Mouse (Mus musculus): Measurements from ENCODE around the gene Wdr64. TPM values are rescaled to one million over a fixed set of nuclear protein-coding genes. Genes with fewer than 3 reads are reported as not detected.

Wdr64 gene
- polyA plus RNA-seq, 1 experiment from 2014 or later, result not detected

GRCm38 (mm10) chr1:175675116-175675515 is 23.3 kb upstream of the Wdr64 start:
- WGBS, result 79% methylated on average over 6 of the region's 6 CpGs
- no peak for ATAC-seq (replicated peaks; ENCODE audit: low FRiP score)

GRCm38 (mm10) chr1:175677459-175677858 is 20.9 kb upstream of the Wdr64 start:
- H3K36me3 ChIP-seq (ENCODE audit: control insufficient read depth, insufficient read depth, low read length), result no peaks in the 10 kb centered on the region
- WGBS, result 73% methylated on average over 6 of the region's 6 CpGs
- H3K4me3 ChIP-seq (ENCODE audit: low read depth, low read length), result no peak overlapping the region
- ATAC-seq (replicated peaks; ENCODE audit: low FRiP score) (no peak), DNase-seq (ENCODE audit: low spot score) (no peak)
- no peaks in the 10 kb centered on the region for H3K9me3 ChIP-seq (ENCODE audit: control insufficient read depth, low read length)
- H3K27ac ChIP-seq (ENCODE audit: low read depth, low read length), result no peak overlapping the region
- H3K4me2 ChIP-seq, result no peak overlapping the region
- H3K4me1 ChIP-seq (replicated peaks; ENCODE audit: control insufficient read depth, insufficient read depth, low read length), result no peaks in the 10 kb centered on the region
- H3K27me3 ChIP-seq (replicated peaks; ENCODE audit: control insufficient read depth, insufficient read depth, low read length), result no peaks in the 10 kb centered on the region
- H3K9ac ChIP-seq (ENCODE audit: low read depth, low read length), result no peak overlapping the region

More at GRCm38 (mm10) chr1:175675116-175675515, 23.3 kb upstream of the Wdr64 start:
- no peaks in the 10 kb centered on the region for H3K36me3 ChIP-seq (ENCODE audit: control insufficient read depth, insufficient read depth, low read length)
- H3K4me2 ChIP-seq, result no peak overlapping the region
- H3K4me3 ChIP-seq (ENCODE audit: low read depth, low read length), result no peak overlapping the region
- DNase-seq (ENCODE audit: low spot score), result no peak
- H3K27ac ChIP-seq (ENCODE audit: low read depth, low read length), result no peak overlapping the region
- no peaks in the 10 kb centered on the region for H3K27me3 ChIP-seq (replicated peaks; ENCODE audit: control insufficient read depth, insufficient read depth, low read length)
- H3K4me1 ChIP-seq (replicated peaks; ENCODE audit: control insufficient read depth, insufficient read depth, low read length), result no peaks in the 10 kb centered on the region
- H3K9ac ChIP-seq (ENCODE audit: low read depth, low read length), result no peak overlapping the region
- H3K9me3 ChIP-seq (ENCODE audit: control insufficient read depth, low read length), result no peaks in the 10 kb centered on the region

GRCm38 (mm10) chr1:175680995-175681394 is 17.4 kb upstream of the Wdr64 start:
- H3K27me3 ChIP-seq (replicated peaks; ENCODE audit: control insufficient read depth, insufficient read depth, low read length), result no peaks in the 10 kb centered on the region
- 80% methylated on average over 6 of the region's 6 CpGs for WGBS
- no peak overlapping the region for H3K27ac ChIP-seq (ENCODE audit: low read depth, low read length)
- H3K9ac ChIP-seq (ENCODE audit: low read depth, low read length), result no peak overlapping the region
- no peak overlapping the region for H3K4me3 ChIP-seq (ENCODE audit: low read depth, low read length)
- no peak overlapping the region for H3K4me2 ChIP-seq
- ATAC-seq (replicated peaks; ENCODE audit: low FRiP score) (no peak), DNase-seq (ENCODE audit: low spot score) (no peak)
- H3K4me1 ChIP-seq (replicated peaks; ENCODE audit: control insufficient read depth, insufficient read depth, low read length), result no peaks in the 10 kb centered on the region
- no peaks in the 10 kb centered on the region for H3K36me3 ChIP-seq (ENCODE audit: control insufficient read depth, insufficient read depth, low read length)
- H3K9me3 ChIP-seq (ENCODE audit: control insufficient read depth, low read length), result no peaks in the 10 kb centered on the region

- peaks cover 2% of the 10 kb centered on the region; the same call in 1 of the 2 replicates for H3K4me1 ChIP-seq (replicated peaks; ENCODE audit: control insufficient read depth, insufficient read depth, low read length)
- peak overlapping the region; percentile 86 for H3K4me2 ChIP-seq
- no peaks in the 10 kb centered on the region for H3K36me3 ChIP-seq (ENCODE audit: control insufficient read depth, insufficient read depth, low read length)
- H3K4me3 ChIP-seq (ENCODE audit: low read depth, low read length), result peak overlapping the region; percentile 73
- no peak for DNase-seq (ENCODE audit: low spot score)
- H3K27me3 ChIP-seq (replicated peaks; ENCODE audit: control insufficient read depth, insufficient read depth, low read length), result no peaks in the 10 kb centered on the region
- ATAC-seq (replicated peaks; ENCODE audit: low FRiP score), result peak; percentile 1; the same call in 1 of the 2 replicates
- peak overlapping the region; percentile 63 for H3K27ac ChIP-seq (ENCODE audit: low read depth, low read length)
- 1% methylated on average over 22 of the region's 22 CpGs for WGBS
- H3K9ac ChIP-seq (ENCODE audit: low read depth, low read length), result peak overlapping the region; percentile 75
- H3K9me3 ChIP-seq (ENCODE audit: control insufficient read depth, low read length), result no peaks in the 10 kb centered on the region
Observed at GRCm38 (mm10) chr1:175691686-175692245, 6.6 kb upstream of the Wdr64 start.

- H3K9me3 ChIP-seq (ENCODE audit: control insufficient read depth, low read length), result no peaks in the 10 kb centered on the region
- peak within 1 kb of the TSS; percentile 73 for H3K4me3 ChIP-seq (ENCODE audit: low read depth, low read length)
- H3K4me2 ChIP-seq, result peak within 1 kb of the TSS; percentile 86
- H3K27me3 ChIP-seq (replicated peaks; ENCODE audit: control insufficient read depth, insufficient read depth, low read length), result no peaks in the 10 kb centered on the region
- no peaks in the 10 kb centered on the region for H3K36me3 ChIP-seq (ENCODE audit: control insufficient read depth, insufficient read depth, low read length)
- peak within 1 kb of the TSS; percentile 75 for H3K9ac ChIP-seq (ENCODE audit: low read depth, low read length)
- peak within 1 kb of the TSS; percentile 63 for H3K27ac ChIP-seq (ENCODE audit: low read depth, low read length)
- DNase-seq (ENCODE audit: low spot score) (peak; percentile 96), ATAC-seq (replicated peaks; ENCODE audit: low FRiP score) (peak; percentile 96)
- H3K4me1 ChIP-seq (replicated peaks; ENCODE audit: control insufficient read depth, insufficient read depth, low read length), result peaks cover 2% of the 10 kb centered on the region; the same call in 1 of the 2 replicates
- 1% methylated on average over 67 of the region's 73 CpGs for WGBS
Observed at GRCm38 (mm10) chr1:175692246-175692996, 6.0 kb upstream of the Wdr64 start, which contains the start of the genes Opn3 and Chml. TSS of gene Opn3 (minus strand) at chr1:175692776. TSS of gene Chml (minus strand) at chr1:175692901.

GRCm38 (mm10) chr1:175692997-175693361 is 5.4 kb upstream of the Wdr64 start:
- H3K9me3 ChIP-seq (ENCODE audit: control insufficient read depth, low read length), result no peaks in the 10 kb centered on the region
- no peaks in the 10 kb centered on the region for H3K36me3 ChIP-seq (ENCODE audit: control insufficient read depth, insufficient read depth, low read length)
- peaks cover 2% of the 10 kb centered on the region; the same call in 1 of the 2 replicates for H3K4me1 ChIP-seq (replicated peaks; ENCODE audit: control insufficient read depth, insufficient read depth, low read length)
- H3K4me3 ChIP-seq (ENCODE audit: low read depth, low read length), result peak overlapping the region; percentile 73
- H3K4me2 ChIP-seq, result peak overlapping the region; percentile 68
- H3K27me3 ChIP-seq (replicated peaks; ENCODE audit: control insufficient read depth, insufficient read depth, low read length), result no peaks in the 10 kb centered on the region
- ATAC-seq (replicated peaks; ENCODE audit: low FRiP score), result no peak; the same call in none of the 2 replicates
- no peak for DNase-seq (ENCODE audit: low spot score)
- WGBS, result 2% methylated on average over 17 of the region's 17 CpGs
- peak overlapping the region; percentile 62 for H3K9ac ChIP-seq (ENCODE audit: low read depth, low read length)
- no peak overlapping the region for H3K27ac ChIP-seq (ENCODE audit: low read depth, low read length)

GRCm38 (mm10) chr1:175693429-175693960 is 4.9 kb upstream of the Wdr64 start:
- ATAC-seq (replicated peaks; ENCODE audit: low FRiP score) (no peak; the same call in 1 of the 2 replicates), DNase-seq (ENCODE audit: low spot score) (no peak)
- no peaks in the 10 kb centered on the region for H3K9me3 ChIP-seq (ENCODE audit: control insufficient read depth, low read length)
- 49% methylated on average over 12 of the region's 12 CpGs for WGBS
- no peaks in the 10 kb centered on the region for H3K27me3 ChIP-seq (replicated peaks; ENCODE audit: control insufficient read depth, insufficient read depth, low read length)
- H3K4me3 ChIP-seq (ENCODE audit: low read depth, low read length), result peak overlapping the region; percentile 73
- H3K4me2 ChIP-seq, result peak overlapping the region; percentile 68
- no peaks in the 10 kb centered on the region for H3K36me3 ChIP-seq (ENCODE audit: control insufficient read depth, insufficient read depth, low read length)
- H3K4me1 ChIP-seq (replicated peaks; ENCODE audit: control insufficient read depth, insufficient read depth, low read length), result peaks cover 2% of the 10 kb centered on the region; the same call in 1 of the 2 replicates
- no peak overlapping the region for H3K27ac ChIP-seq (ENCODE audit: low read depth, low read length)
- peak overlapping the region; percentile 62 for H3K9ac ChIP-seq (ENCODE audit: low read depth, low read length)

- Histone ChIP-seq H3K4me1 (replicated peaks; ENCODE audit: control insufficient read depth, insufficient read depth, low read length) (no peaks in the 10 kb centered on the region), H3K36me3 (ENCODE audit: control insufficient read depth, insufficient read depth, low read length) (no peaks in the 10 kb centered on the region), H3K9me3 (ENCODE audit: control insufficient read depth, low read length) (no peaks in the 10 kb centered on the region), H3K9ac (ENCODE audit: low read depth, low read length) (no peak overlapping the region), H3K4me2 (no peak overlapping the region), H3K27ac (ENCODE audit: low read depth, low read length) (no peak overlapping the region), H3K4me3 (ENCODE audit: low read depth, low read length) (no peak overlapping the region), H3K27me3 (replicated peaks; ENCODE audit: control insufficient read depth, insufficient read depth, low read length) (no peaks in the 10 kb centered on the region)
- WGBS, result 58% methylated on average over 3 of the region's 3 CpGs
- ATAC-seq (replicated peaks; ENCODE audit: low FRiP score), result no peak
- DNase-seq (ENCODE audit: low spot score), result no peak
Observed at GRCm38 (mm10) chr1:175699375-175699774, 982 bp downstream of the Wdr64 start.
